Mouse (Mus musculus): ENCODE measurements around the gene Abhd14b.

The Abhd14b gene

GRCm38 (mm10) chr9:106460401-106461025, 13.3 kb downstream of the Abhd14b start:
- DNase-seq (ENCODE audit: low spot score in 2 of 2): no peak

GRCm38 (mm10) chr9:106461026-106461415, 13.8 kb downstream of the Abhd14b start:
- DNase-seq (ENCODE audit: low spot score in 2 of 2): no peak

- DNase-seq (ENCODE audit: low spot score in 2 of 2): no peak
Observed at GRCm38 (mm10) chr9:106461641-106462429, 14.6 kb downstream of the Abhd14b start.

GRCm38 (mm10) chr9:106462430-106462800, 15.2 kb downstream of the Abhd14b start:
- DNase-seq (ENCODE audit: low spot score in 2 of 2): no peak

GRCm38 (mm10) chr9:106463122-106464063, 16.1 kb downstream of the Abhd14b start:
- DNase-seq (ENCODE audit: low spot score in 2 of 2): no peak

- DNase-seq (ENCODE audit: low spot score in 2 of 2): peak in 1 of 2 experiments; percentile 29
Observed at GRCm38 (mm10) chr9:106464751-106465541, 17.7 kb downstream of the Abhd14b start.

GRCm38 (mm10) chr9:106465571-106466200, 18.4 kb downstream of the Abhd14b start, which contains the start of gene Gpr62:
Gpr62 (minus strand) TSS chr9:106465938.
- no peak for DNase-seq (ENCODE audit: low spot score in 2 of 2)

DNA sequence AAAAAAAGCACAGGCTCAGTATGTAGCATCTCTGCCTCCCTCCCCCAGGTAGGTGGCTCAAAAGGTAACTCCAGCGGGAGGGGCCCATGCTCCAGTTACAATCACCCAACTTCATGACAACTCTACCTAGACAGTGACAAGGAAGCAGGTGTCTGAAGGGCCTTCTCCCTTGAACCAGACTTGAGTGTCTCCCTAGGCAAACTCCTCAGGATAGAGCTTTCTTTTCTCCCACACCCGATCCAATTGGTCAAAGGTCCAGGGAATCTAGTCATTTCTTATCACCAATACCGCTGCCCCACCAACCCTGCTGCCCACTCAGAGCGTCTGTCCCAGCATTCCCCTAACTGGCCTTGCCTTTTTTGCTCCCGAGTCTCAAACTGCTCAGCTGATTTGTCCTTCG, 19.5 kb downstream of the Abhd14b start:
- DNase-seq (ENCODE audit: low spot score in 2 of 2): no peak

DNA sequence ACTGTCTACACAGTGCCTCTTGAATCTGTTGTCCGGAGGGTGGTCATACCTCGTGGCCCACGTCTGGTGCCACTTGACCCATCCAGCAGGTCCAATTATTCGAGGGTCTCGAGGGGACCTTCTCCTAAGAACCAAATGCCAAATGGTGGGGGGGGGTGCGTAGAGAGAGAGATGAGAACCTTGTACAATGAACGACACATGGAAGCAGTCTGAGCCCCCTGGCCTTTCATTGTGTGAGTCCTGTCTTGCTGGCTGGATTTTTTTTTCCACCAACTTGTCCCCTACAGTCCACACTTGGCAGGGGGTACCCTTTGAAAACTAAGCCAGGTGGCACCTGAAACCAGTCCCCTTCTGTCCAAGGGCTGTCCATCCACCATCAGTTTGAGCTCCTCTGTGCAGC, 20.5 kb downstream of the Abhd14b start:
- no peak for DNase-seq (ENCODE audit: low spot score in 2 of 2)

DNA sequence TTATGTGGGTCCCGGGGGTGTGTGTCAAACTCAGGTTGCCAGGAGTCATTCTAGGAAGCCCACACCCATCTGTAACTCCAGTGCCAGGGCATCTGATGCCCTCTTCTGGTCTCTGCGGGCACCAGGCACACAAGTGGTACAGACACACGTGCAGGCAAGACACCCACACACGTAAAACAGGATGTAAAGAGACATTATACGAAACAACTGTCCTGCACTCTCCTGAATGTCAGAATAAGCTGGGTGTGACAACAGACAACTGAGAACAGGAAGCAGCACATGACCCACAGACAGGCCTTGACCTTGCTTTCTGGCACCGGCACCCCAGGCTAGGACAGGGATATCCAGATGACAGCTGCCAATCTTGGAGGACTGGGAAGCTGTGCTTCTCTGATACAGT, 22.1 kb downstream of the Abhd14b start:
- no peak for DNase-seq (ENCODE audit: low spot score in 2 of 2)

DNA sequence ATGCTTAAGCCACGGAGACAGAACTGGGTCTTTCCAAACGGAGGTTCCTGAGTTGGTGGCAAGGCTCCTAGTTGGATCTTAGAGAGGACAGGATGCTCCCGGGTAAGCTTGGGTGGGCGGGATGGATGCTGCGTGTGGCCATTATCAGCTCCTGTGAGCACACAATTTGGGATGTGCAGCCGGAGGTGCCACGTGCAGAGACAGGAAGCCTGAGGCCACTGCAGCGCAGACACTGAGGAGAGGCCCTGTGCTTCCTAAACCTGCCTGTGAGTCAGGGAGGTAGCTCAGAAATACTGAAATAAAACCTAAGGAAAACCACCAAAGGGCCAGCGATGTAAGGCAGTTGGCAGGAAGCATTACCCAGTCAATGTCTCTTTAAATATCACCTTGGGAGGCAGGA, 22.5 kb downstream of the Abhd14b start:
- DNase-seq (ENCODE audit: low spot score in 2 of 2): no peak

- no peak for DNase-seq (ENCODE audit: low spot score in 2 of 2)
Observed at GRCm38 (mm10) chr9:106470991-106471750, 23.9 kb downstream of the Abhd14b start.

DNA sequence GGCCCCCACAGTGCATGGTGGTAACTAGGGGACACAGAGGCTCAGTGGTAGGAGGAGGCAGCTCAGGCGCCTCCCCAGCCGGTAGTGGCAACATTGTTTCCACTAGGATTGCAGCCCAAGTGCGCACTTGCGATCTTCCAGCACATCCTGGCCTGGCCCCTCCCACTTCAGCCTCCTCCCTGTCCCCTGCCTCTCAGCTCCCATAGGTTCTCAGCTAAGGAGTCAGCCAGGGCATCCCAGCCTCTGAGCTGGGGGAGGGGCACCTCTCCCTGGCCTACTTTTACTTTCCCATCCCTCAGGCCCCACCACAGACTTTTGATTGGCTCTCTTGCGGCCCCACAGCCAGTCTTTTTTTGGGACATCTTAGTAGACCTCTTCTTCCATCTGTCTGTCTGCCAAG, 24.6 kb downstream of the Abhd14b start:
- no peak for DNase-seq (ENCODE audit: low spot score in 2 of 2)

- no peak for DNase-seq (ENCODE audit: low spot score in 2 of 2)
Observed at GRCm38 (mm10) chr9:106472321-106472720, 25.1 kb downstream of the Abhd14b start.

- no peak for DNase-seq (ENCODE audit: low spot score in 2 of 2)
Observed at GRCm38 (mm10) chr9:106473081-106473752, 26.0 kb downstream of the Abhd14b start.

GRCm38 (mm10) chr9:106473753-106474105, 26.5 kb downstream of the Abhd14b start:
- DNase-seq (ENCODE audit: low spot score in 2 of 2): no peak

GRCm38 (mm10) chr9:106474456-106474855, 27.2 kb downstream of the Abhd14b start:
- DNase-seq (ENCODE audit: low spot score in 2 of 2): peak; percentile 34 to 55

GRCm38 (mm10) chr9:106475046-106475445, 27.8 kb downstream of the Abhd14b start:
- no peak for DNase-seq (ENCODE audit: low spot score in 2 of 2)

- no peak for DNase-seq (ENCODE audit: low spot score in 2 of 2)
Observed at GRCm38 (mm10) chr9:106475663-106476001, 28.4 kb downstream of the Abhd14b start, which contains the start of gene Rrp9. Rrp9 (plus strand) TSS chr9:106475963.
